Mouse (Mus musculus): ENCODE measurements around the gene Gga1.
A peak's percentile ranks its signal among the peaks of the same experiment; 100 is the strongest.

Gga1 gene

DNA sequence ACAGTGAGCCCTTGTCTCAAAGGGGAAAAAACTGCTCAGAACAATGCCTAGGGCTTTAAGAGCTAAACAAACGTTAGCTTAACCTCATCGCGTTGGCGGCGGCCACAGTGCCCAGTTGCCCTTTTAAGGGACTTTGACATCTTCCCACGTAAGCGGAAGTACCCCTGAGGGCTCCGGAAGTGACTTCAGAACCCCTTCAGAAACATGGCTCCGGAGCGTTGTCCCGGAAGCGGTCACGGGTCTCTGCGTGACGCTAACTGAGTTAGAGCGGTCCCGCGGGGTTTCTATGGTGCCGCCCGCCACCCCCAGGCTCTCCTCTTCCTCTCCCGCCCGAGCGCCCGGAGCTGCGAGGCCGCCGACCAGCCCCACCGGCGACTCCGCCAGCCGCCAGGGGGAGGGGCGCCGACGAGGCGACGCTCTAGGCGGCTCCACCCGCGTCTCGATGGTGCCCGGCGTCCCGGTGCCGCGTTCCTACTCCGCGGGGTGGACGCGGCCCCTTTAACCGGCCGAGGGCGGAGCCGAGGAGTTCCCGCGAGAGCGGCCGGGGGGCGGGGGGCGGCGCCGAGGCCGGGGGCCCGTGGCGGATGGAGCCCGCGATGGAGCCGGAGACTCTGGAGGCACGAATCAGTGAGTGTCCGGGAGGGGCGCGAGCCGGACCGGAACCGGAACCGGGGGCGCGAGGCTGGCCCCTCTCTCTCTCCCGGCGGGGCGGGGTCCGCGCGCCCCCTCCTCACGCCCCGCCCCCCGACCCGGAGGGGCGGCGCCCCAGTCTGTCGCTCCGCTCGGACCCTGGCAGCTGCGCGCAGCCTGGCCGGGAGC, at the start of gene Gga1:
TSS of gene Gga1 (plus strand) at position 200 of the 819 bp plus-strand sequence.
- DNase-seq (ENCODE audit: low spot score) = peak; percentile 97

DNA sequence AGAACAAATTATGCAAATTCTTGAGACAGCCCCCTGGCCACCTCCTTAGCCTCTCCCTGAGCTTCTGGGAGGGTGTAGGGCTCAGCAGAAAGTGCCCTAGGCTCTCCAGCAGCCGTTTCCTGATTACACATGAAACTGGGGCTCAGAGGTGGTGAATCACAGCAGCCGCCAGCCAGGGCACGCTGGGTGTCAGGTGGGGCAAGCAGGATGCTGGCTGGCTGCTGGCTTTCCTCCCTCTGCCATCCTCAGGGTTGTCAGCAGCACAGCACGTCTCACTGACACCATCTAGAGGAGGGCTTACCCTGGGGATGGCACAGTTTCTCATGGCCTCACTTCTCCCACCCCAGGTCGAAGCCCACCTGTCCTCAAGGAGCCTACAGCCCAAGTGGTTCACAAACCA, 48.7 kb upstream of the Gga1 start:
- DNase-seq (ENCODE audit: low spot score) = no peak

DNA sequence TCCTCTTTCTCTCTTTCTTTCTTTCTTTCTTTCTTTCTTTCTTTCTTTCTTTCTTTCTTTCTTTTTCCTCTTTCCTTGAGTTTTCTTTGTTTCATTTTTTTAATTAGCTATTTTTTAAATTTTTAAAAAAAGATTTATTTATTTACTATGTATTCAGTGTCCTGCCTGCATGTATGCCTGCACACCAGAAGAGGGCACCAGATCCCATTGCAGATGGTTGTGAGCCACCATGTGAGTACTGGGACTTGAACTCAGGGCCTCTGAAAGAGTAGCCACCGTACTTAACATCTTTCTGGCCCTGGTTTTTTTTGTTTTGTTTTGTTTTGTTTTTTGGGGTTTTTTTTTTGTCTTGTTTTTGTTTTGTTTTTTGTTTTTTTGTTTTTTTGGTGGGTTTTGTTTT, 47.4 kb upstream of the Gga1 start:
- DNase-seq (ENCODE audit: low spot score) = no peak

DNA sequence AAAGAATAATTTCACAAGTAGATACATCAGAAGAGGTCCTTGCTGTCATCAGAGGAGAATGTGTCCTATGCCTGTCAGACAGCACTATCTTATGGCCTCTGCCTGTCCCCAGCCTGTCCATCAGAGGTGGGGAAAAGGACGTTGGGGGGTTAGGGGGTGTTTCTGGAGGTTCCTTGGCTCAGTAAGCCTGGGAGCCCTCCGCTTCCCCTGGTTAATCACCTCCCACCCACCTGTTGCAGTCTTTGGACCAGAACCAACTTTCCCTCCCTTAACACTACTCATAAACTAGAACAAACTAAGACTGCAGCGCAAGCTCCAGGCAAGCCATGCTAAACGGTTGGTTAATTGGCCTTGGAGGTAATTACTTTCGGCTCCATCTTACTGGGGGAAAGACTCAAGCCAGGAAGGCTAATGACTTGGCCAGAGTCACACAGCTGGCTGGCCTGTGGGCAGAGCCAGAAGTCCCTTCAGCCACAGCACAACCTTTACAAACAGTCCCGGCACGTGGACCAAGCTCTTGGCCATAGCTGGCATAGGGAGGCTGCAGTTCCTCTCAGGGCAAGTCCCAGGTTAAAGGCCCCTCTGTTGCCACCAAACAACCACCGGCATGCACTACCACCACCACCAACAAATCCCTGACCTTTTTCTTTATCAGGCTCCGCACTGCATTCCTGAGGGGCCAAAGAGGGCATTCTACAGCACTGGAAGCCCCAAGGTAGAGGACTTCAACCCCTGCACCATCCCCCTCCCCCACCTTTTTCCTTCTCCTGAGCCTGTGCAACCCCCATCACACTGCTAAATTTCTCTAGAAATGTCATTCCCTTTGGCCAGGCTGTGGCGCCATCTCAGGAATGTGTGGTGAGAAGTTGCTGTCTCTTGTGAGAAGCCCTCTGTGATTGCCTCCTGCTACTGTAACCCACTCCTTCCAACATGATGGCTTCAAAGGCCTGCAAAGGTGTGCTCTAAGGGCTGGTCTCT, 46.0 kb upstream of the Gga1 start:
- no peak for DNase-seq (ENCODE audit: low spot score)

GRCm38 (mm10) chr15:78831720-78832657, 45.0 kb upstream of the Gga1 start:
- DNase-seq (ENCODE audit: low spot score) = peak; percentile 53

DNA sequence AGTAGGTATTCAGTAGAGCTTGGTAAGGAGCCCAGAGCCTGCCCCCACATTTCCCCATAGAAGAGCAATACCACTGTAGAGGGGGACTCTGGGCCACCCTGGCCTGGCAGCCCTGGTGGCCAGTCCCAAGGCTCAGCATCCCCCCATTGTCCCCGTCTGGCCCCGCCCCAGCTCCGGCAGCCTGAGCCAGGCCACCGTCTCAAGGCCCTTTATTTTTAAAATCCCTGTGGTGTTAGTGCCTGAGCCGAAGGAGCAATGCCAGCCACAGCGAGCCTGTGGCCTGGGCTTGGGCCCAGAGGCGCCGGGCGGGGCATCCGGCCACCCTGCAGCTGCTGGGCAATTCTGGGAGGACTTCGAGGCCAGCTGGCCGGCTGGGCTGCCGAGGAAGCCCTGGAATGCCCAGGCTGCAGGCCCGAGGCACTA, 44.3 kb upstream of the Gga1 start:
- DNase-seq (ENCODE audit: low spot score) = peak; percentile 59

- no peak for DNase-seq (ENCODE audit: low spot score)
Measured at GRCm38 (mm10) chr15:78833582-78833981, 43.4 kb upstream of the Gga1 start.

DNA sequence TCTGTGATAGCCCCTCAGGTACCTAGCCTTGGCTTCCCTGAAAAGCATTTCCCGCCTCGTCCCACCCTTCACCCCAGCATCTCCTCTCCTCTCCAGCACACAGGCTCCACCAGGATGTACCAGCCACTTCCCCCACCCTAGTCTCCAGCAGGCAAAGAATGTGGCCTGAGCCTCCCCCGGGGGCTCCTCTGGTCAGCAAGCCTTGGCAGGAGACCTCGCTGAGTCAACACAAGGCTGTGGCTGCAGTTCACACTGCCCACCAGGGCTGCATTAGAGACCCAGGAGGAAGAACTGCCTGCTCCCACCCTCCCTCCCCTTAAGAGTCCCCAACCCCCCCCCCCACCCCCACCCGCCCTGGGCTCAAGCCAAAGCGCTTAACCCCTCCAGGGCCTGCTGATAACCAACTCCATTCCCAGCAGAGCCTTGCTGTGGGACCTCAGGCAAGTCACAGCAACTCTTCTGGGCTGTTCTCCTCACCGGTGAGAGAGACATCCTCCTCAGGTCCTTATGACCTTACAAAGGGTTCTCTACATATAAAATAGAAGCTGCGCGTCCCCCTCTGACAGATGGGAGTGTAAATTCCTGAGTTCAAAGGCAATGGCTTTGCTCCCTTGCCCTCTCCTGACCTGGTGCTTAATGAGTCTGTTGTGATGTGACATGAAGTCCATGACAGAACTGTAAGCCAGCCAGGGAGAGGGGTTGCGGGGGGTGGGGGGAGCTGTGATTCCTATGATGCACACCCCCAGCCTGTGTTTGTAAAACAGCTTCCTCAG, 42.6 kb upstream of the Gga1 start:
- peak; percentile 68 for DNase-seq (ENCODE audit: low spot score)

DNA sequence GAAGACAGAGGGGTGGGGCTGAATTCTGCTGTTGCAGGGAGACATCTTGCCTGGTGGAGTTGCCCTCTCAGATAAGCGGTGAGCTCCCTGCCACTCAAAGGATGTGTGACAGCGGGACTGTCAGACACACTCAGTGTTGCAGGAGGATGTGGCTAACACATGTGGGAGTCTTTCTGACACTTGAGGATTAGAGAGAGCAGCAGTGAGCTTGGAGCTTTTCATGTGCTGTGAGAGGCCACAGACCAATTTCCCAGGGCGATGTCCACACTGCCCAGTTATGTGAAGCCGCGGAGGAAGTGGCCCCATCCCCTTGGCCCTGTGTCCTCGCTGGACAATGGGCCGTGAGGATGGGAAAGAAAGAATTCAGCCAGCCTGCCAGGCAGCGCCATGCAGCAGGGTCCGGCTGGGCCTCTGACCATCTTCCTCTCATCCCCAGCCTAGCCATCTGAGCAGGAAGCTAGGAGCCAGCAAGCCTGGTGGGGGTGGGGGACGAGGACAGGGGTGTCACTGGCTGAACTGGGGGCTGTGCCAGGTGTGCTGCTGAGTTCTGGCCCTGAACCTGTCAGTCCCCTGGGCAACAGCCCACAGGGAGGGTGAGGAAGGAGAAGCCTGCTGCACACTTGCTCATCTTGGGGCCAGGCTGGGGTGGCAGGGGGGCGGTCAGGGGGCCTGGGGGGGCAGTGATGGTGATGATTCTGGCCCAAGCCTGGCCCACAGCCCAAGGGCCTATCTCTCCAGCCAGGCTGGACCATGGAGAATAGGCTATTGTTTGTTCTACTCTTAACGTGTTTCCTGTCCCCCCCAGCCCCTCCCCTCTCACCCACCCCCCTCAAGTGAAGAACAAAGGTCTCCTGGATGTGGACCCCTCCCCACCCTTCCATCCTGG, 41.5 kb upstream of the Gga1 start:
- DNase-seq (ENCODE audit: low spot score) = peak; percentile 71

DNA sequence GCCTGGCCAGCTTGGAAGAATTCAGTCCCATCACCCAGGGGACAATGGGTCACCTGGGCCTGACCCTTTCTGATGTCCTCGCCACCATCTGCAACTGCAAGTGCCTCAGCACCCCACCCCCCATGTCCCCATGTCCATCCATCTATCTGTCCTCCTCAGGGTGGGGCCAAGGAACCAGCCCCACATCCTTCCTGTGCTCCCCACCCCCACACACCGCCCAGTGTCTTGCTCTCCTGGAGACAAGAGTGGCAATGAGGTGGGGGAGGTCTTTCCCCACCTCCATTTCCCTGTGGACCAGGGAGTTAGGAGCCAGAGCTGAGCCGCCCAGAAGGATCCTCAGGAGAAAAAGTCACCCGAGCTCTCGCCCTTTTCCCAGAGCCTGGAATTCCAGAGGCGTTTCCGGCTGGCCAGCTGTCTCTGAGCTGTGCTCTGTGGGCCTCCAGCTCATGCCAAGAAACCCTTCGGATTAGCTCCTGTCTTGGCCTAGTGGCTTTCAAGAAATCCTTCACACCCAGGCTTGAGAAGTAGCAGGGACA, 40.8 kb upstream of the Gga1 start:
- peak; percentile 51 for DNase-seq (ENCODE audit: low spot score)

DNA sequence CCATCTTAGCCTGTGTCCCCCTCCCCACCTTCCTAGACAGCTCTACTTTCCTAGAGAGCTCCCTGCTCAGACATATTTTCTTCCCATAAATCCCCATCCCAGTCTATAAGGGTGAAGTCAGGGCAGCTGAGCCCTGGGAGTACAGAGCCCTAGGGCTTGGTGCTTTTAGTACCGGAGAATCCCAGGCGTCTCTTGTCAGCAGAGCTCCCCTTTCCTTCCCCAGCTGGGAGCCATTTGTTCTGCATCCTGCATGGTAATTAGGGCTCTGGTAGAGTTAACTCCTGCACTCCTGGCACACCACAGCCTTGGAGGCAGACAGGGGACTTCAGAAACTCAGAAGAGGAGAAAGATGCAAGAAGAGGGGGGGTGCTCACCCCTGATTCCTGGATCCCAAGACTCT, 37.2 kb upstream of the Gga1 start:
- peak; percentile 81 for DNase-seq (ENCODE audit: low spot score)

DNA sequence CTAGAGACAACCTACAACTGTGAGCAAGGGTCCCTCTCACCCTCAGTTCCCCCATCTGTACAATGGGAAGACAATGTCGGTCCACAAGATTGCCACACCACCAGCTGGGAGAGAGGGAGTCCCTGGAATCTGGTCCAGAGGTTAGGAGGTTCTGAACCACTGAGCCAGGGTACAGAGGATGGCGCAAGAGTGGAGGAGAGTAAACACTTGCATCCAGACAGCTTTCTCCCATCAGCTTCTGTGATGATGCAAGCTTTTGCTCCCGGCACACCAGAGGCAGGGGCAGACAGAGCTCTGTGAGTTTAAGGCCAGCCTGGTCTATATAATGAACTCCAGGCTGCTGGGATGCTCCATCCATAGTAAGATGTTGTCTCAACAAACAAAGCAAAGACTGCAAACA, 36.7 kb upstream of the Gga1 start:
- peak; percentile 5 for DNase-seq (ENCODE audit: low spot score)

- DNase-seq (ENCODE audit: low spot score) = peak; percentile 9
Measured at GRCm38 (mm10) chr15:78840751-78841150, 36.2 kb upstream of the Gga1 start.

GRCm38 (mm10) chr15:78841161-78841790, 35.7 kb upstream of the Gga1 start:
- peak; percentile 16 for DNase-seq (ENCODE audit: low spot score)

DNA sequence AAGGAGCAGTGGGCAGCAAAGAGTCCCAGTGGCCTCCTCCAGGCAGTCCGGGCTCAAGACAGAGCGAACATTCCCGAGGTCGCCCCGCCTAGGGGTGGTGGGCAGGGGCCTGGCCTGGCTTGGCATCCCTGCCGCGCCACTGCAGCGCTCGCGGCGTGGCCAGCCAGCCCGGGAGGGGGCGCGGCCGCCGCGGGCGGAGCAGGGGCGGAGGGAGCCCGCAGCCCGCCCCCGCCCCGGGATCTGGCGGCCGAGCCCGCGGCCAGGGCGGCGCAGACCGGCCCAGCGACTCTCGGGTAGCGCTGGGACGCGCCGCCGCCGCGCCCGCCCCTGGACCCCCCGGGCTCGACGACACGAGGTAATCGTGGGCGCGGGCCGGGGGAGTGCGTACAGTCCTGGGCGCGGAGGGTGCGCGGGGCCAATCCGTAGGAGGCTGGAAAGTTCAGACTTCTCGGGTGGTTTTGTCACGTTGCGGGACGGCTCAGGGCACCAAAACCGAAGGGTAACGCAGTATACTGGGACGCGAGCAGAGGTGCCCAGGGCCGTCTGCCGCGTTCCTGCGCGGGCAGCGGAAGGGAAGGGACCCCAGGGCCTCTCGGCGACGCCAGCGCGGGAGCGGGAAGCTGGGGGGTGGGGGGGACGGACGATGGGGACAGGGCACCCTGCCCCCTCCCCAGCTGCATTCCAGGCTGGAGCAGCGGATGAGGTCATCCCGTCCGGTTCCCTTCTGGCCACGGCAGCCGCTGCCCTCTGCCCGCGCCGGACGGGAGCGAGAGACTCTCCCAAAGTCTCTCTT, 34.4 kb upstream of the Gga1 start, which contains the start of gene Cdc42ep1:
TSS of gene Cdc42ep1 (plus strand) at position 254 of the 793 bp plus-strand sequence.
- peak; percentile 74 for DNase-seq (ENCODE audit: low spot score)

DNA sequence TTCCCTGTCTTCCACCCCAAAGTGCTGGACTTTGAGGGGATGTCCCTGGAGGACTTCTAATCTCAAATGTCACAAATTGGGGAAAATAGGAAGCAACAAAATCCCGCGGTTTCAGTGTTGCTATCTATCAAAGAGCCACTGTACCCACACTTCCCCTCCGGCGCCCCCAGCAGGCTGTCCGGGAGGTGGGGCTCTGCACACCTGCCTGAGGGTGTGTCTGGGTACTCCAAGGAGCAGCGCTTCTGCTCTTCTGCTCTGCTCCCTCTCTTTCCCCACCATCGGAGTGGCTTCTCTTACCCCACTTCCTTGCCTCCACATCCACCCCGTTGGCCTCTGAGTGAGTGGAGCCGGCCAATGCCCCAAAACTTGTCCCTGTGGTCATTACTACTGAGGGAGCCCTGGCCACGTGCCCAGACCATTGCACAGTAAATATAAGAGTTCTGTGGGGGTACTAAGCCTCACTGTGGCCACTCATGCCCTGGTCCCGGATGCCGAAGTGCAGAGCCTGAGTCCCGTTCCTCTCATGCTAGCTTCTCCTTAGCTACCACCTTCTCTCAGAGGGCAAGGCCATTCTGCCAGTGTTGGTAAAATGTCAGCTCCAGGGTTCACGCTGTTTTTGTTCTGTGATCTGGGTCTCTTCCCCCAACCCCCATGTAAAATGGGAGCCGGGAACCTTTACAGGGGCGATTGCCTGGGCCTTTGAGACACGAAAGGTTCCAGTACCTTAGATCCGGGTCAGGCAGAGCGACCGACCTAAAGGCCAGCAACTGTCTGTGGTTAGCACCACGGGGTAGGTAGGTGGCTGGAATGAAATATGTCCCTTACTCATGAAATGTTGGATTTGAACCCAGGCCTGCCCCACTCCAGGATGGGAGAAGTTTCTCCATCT, 33.2 kb upstream of the Gga1 start:
- DNase-seq (ENCODE audit: low spot score) = peak; percentile 13

GRCm38 (mm10) chr15:78844791-78845190, 32.2 kb upstream of the Gga1 start:
- peak; percentile 55 for DNase-seq (ENCODE audit: low spot score)

Measured in embryo, embryonic 10 days (tissue).